Mouse (Mus musculus) liver, embryonic 16.5 days (tissue): Measurements from ENCODE around the gene Shisa8. TPM values are rescaled to one million over a fixed set of nuclear protein-coding genes. Genes with fewer than 3 reads are reported as not detected.
A peak's percentile ranks its signal among the peaks of the same experiment; 100 is the strongest.

ENCODE experiments used
- ATAC-seq: fragments of 200-750 bp; cut with Nextera tagmentation; 2 replicates; pipeline ENCODE4 v1.8.0; 2017; ENCODE audit warnings: low read depth, mild to moderate bottlenecking, moderate number of reproducible peaks, moderate library complexity
- H3K27ac ChIP-seq: fragments of 300-500 bp; sonication (generic); 2 replicates; pipeline ENCODE4 v1.5.1; 2014; ENCODE audit warnings: mild to moderate bottlenecking, low read length
- H3K27me3 ChIP-seq: fragments of 300-500 bp; sonication (generic); 2 replicates; pipeline ENCODE4 v1.6.1; 2014; ENCODE audit warnings: low read depth, low read length, mixed read lengths; ENCODE audit not compliant: control insufficient read depth, insufficient read depth
- H3K36me3 ChIP-seq: fragments of 300-500 bp; sonication (generic); 2 replicates; pipeline ENCODE4 v1.6.1; 2014; ENCODE audit warnings: mild to moderate bottlenecking; ENCODE audit not compliant: control insufficient read depth, insufficient read depth
- H3K4me1 ChIP-seq: fragments of 300-500 bp; sonication (generic); 2 replicates; pipeline ENCODE4 v1.6.1; 2014; ENCODE audit warnings: low read depth, low read length, mixed read lengths; ENCODE audit not compliant: control insufficient read depth
- H3K4me2 ChIP-seq: fragments of 300-500 bp; sonication (generic); 2 replicates; pipeline ENCODE4 v1.6.1; 2014; ENCODE audit warnings: low read depth, low read length, mixed read lengths
- H3K4me3 ChIP-seq: fragments of 300-500 bp; sonication (generic); 2 replicates; pipeline ENCODE4 v1.5.1; 2014; ENCODE audit warnings: low read depth, mild to moderate bottlenecking, low read length
- H3K9ac ChIP-seq: fragments of 300-500 bp; sonication (generic); 2 replicates; pipeline ENCODE4 v1.6.1; 2014; ENCODE audit warnings: low read depth, low read length
- H3K9me3 ChIP-seq: fragments of 300-500 bp; sonication (generic); replicated peaks from 2 replicates; pipeline ENCODE4 v1.6.1; 2016; ENCODE audit warnings: low read length; ENCODE audit not compliant: control insufficient read depth
- WGBS: fragments of 180-500 bp; shearing (Covaris S2); extraction: QIAGEN DNeasy Blood & Tissue Kit; methylation state at CpG from one replicate; pipeline ENCODE4 v1.1.7; 2014; ENCODE audit not compliant: insufficient replicate concordance; 5-methylcytosine and 5-hydroxymethylcytosine counted together
- polyA plus RNA-seq: library from polyadenylated mRNA; unstranded; fragments of >200 nt; fragmentation: Nextera tagmentation; extraction: Ambion mirVana; gene quantifications from 2 replicates; pipeline ENCODE4 v1.2.1, GENCODE M21; 2015

Gene Shisa8
- polyA plus RNA-seq, 1 experiment from 2014 or later = 0.11 TPM

- Histone ChIP-seq H3K27ac (no peak overlapping the region), H3K4me3 (no peak overlapping the region), H3K4me1 (no peaks in the 10 kb centered on the region), H3K9me3 (no peaks in the 10 kb centered on the region), H3K9ac (no peak overlapping the region), H3K36me3 (peaks cover 67% of the 10 kb centered on the region), H3K27me3 (no peaks in the 10 kb centered on the region), H3K4me2 (no peak overlapping the region)
- ATAC-seq = no peak
- WGBS = 85% methylated on average over 9 of the region's 9 CpGs
Measured at GRCm38 (mm10) chr15:82175091-82175490, 37.5 kb downstream of the Shisa8 start.

GRCm38 (mm10) chr15:82172648-82173047 is 40.0 kb downstream of the Shisa8 start:
- Histone ChIP-seq H3K36me3 (peaks cover 44% of the 10 kb centered on the region), H3K9me3 (no peaks in the 10 kb centered on the region), H3K9ac (no peak overlapping the region), H3K27ac (no peak overlapping the region), H3K27me3 (no peaks in the 10 kb centered on the region), H3K4me2 (no peak overlapping the region), H3K4me3 (no peak overlapping the region), H3K4me1 (peaks cover under 1% of the 10 kb centered on the region; the same call in 1 of the 2 replicates)
- no peak for ATAC-seq
- WGBS = 89% methylated on average over 8 of the region's 8 CpGs

GRCm38 (mm10) chr15:82170437-82171377 is 41.9 kb downstream of the Shisa8 start:
- no peak overlapping the region for H3K27ac ChIP-seq
- no peak for ATAC-seq
- WGBS = 88% methylated on average over 36 of the region's 36 CpGs
- H3K9ac ChIP-seq = no peak overlapping the region
- H3K4me2 ChIP-seq = no peak overlapping the region
- H3K36me3 ChIP-seq = peaks cover 30% of the 10 kb centered on the region
- no peak overlapping the region for H3K4me3 ChIP-seq
- no peaks in the 10 kb centered on the region for H3K27me3 ChIP-seq
- peaks cover 19% of the 10 kb centered on the region for H3K4me1 ChIP-seq
- no peaks in the 10 kb centered on the region for H3K9me3 ChIP-seq

- Histone ChIP-seq H3K36me3 (peaks cover 21% of the 10 kb centered on the region), H3K27me3 (no peaks in the 10 kb centered on the region), H3K9ac (no peak overlapping the region), H3K4me1 (peaks cover 28% of the 10 kb centered on the region), H3K4me2 (no peak overlapping the region), H3K4me3 (no peak overlapping the region), H3K27ac (no peak overlapping the region), H3K9me3 (no peaks in the 10 kb centered on the region)
- WGBS = 81% methylated on average over 5 of the region's 5 CpGs
- ATAC-seq = no peak
Measured at GRCm38 (mm10) chr15:82169671-82170070, 42.9 kb downstream of the Shisa8 start.

GRCm38 (mm10) chr15:82167201-82168168 is 45.1 kb downstream of the Shisa8 start:
- H3K4me3 ChIP-seq = no peak overlapping the region
- no peak overlapping the region for H3K4me2 ChIP-seq
- no peak overlapping the region for H3K9ac ChIP-seq
- no peaks in the 10 kb centered on the region for H3K9me3 ChIP-seq
- no peaks in the 10 kb centered on the region for H3K27me3 ChIP-seq
- ATAC-seq = no peak
- no peak overlapping the region for H3K27ac ChIP-seq
- WGBS = 75% methylated on average over 23 of the region's 23 CpGs
- H3K36me3 ChIP-seq = peaks cover 9% of the 10 kb centered on the region
- H3K4me1 ChIP-seq = peaks cover 49% of the 10 kb centered on the region

- no peak for ATAC-seq
- H3K27me3 ChIP-seq = no peaks in the 10 kb centered on the region
- H3K36me3 ChIP-seq = peaks cover 9% of the 10 kb centered on the region
- 0 out of 2 replicates have a peak overlapping the region, but pooled peaks have one; percentile 10 for H3K9ac ChIP-seq
- peaks cover 50% of the 10 kb centered on the region for H3K4me1 ChIP-seq
- H3K27ac ChIP-seq = peak overlapping the region; percentile 56
- WGBS = 49% methylated on average over 22 of the region's 22 CpGs
- peak overlapping the region; percentile 34 for H3K4me3 ChIP-seq
- H3K4me2 ChIP-seq = peak overlapping the region; percentile 46
- H3K9me3 ChIP-seq = no peaks in the 10 kb centered on the region
Measured at GRCm38 (mm10) chr15:82166240-82167100, 46.1 kb downstream of the Shisa8 start.

- H3K27ac ChIP-seq = peak overlapping the region; percentile 75
- H3K4me3 ChIP-seq = peak overlapping the region; percentile 34; the same call in 1 of the 2 replicates
- ATAC-seq = peak; percentile 37
- 0 out of 2 replicates have a peak overlapping the region, but pooled peaks have one; percentile 2 for H3K9ac ChIP-seq
- H3K4me1 ChIP-seq = peaks cover 58% of the 10 kb centered on the region
- H3K4me2 ChIP-seq = peak overlapping the region; percentile 46
- peaks cover 2% of the 10 kb centered on the region; the same call in 1 of the 2 replicates for H3K36me3 ChIP-seq
- H3K9me3 ChIP-seq = no peaks in the 10 kb centered on the region
- 39% methylated on average over 8 of the region's 8 CpGs for WGBS
- H3K27me3 ChIP-seq = no peaks in the 10 kb centered on the region
Measured at GRCm38 (mm10) chr15:82165332-82166239, 47.0 kb downstream of the Shisa8 start.
